Mouse (Mus musculus): ENCODE results near the gene Recql. TPM values are rescaled to one million over a fixed set of nuclear protein-coding genes. Genes with fewer than 3 reads are reported as not detected.

Gene Recql
- 2.1 and 3.7 TPM in 2 replicates for polyA plus RNA-seq (2012; ENCODE audit: low replicate concordance)

GRCm38 (mm10) chr6:142387011-142387754, at the start of gene Recql, which contains the start of gene Golt1b:
Gene Recql, minus strand, starts transcription at chr6:142387087.
Gene Golt1b, plus strand, starts transcription at chr6:142387221.

DNA sequence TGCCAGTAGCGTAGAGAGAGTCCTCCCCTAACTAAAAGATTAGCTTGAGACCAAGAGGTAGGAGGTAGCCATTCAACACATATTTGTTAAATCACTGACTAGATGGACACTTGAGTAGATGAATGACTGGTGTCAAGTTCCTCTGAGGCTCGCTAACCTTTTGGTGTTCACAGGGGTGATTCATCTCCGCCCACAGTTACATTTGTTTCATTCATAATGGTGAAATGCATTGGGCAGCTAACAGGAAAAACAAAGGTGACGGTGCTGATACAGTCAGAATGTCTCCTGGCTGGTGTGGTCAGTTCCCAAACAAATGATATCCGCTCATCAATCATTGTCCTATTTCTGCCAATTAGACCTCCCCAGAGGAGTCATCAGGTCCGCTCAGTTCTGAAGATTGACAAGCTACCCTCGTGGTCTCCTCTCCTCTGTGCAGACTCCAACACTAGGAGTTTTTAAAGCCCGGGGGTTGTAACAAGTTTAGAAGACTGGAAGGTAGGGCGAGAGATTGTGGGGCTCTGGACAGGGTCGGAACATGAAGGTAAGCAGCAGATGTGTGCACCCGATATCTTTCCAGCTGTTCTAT, 26.1 kb upstream of the Recql start, which contains the start of gene Spx:
Gene Spx, plus strand, starts transcription at position 536 of the 586 bp plus-strand sequence.

GRCm38 (mm10) chr6:142345440-142346038, 41.3 kb downstream of the Recql start, which contains the start of gene Pyroxd1:
Gene Pyroxd1, plus strand, starts transcription at chr6:142345654.

GRCm38 (mm10) chr6:142322881-142323280, 64.0 kb downstream of the Recql start, which contains the start of gene Slco1a5:
Gene Slco1a5, minus strand, starts transcription at chr6:142322981.

Other genes starting within 250 kb of the Recql start
- gene Slco1a6, start 178.6 kb downstream of the Recql start, polyA plus RNA-seq (2012; ENCODE audit: low replicate concordance): 0.54 TPM in 1 of 2 replicates, not detected in the other
- gene Iapp, start 88.7 kb downstream of the Recql start, polyA plus RNA-seq (2012; ENCODE audit: low replicate concordance): not detected in 2 replicates
- gene Slco1a5, start 64.1 kb downstream of the Recql start, polyA plus RNA-seq (2012; ENCODE audit: low replicate concordance): not detected in 2 replicates
- gene Pyroxd1, start 41.4 kb downstream of the Recql start, polyA plus RNA-seq (2012; ENCODE audit: low replicate concordance): 0.35 and 0.41 TPM in 2 replicates
- gene Golt1b, start 134 bp upstream of the Recql start, polyA plus RNA-seq (2012; ENCODE audit: low replicate concordance): 19.9 and 59.1 TPM in 2 replicates
- gene Spx, start 26.4 kb upstream of the Recql start, polyA plus RNA-seq (2012; ENCODE audit: low replicate concordance): 0.35 and 0.46 TPM in 2 replicates
- not detected in 2 replicates for gene Gys2, start 86.0 kb upstream of the Recql start, polyA plus RNA-seq (2012; ENCODE audit: low replicate concordance)
- gene Ldhb, start 120.9 kb upstream of the Recql start, polyA plus RNA-seq (2012; ENCODE audit: low replicate concordance): 0.27 TPM in 1 of 2 replicates, not detected in the other
- 3.1 and 3.4 TPM in 2 replicates for gene Kcnj8, start 184.5 kb upstream of the Recql start, polyA plus RNA-seq (2012; ENCODE audit: low replicate concordance)

Data from leukemia stem cell, adult 10-12 weeks (primary cell).